Mouse (Mus musculus) CD4-positive helper T cell, adult 2 months (primary cell): ENCODE measurements around the gene Hnrnpul2.

Experiments used
- DNase-seq: peaks from one replicate; pipeline ENCODE4 v3.0.0-alpha.2; 2012; ENCODE audit warnings: low read depth, missing footprints, low spot score

Gene Hnrnpul2

DNA sequence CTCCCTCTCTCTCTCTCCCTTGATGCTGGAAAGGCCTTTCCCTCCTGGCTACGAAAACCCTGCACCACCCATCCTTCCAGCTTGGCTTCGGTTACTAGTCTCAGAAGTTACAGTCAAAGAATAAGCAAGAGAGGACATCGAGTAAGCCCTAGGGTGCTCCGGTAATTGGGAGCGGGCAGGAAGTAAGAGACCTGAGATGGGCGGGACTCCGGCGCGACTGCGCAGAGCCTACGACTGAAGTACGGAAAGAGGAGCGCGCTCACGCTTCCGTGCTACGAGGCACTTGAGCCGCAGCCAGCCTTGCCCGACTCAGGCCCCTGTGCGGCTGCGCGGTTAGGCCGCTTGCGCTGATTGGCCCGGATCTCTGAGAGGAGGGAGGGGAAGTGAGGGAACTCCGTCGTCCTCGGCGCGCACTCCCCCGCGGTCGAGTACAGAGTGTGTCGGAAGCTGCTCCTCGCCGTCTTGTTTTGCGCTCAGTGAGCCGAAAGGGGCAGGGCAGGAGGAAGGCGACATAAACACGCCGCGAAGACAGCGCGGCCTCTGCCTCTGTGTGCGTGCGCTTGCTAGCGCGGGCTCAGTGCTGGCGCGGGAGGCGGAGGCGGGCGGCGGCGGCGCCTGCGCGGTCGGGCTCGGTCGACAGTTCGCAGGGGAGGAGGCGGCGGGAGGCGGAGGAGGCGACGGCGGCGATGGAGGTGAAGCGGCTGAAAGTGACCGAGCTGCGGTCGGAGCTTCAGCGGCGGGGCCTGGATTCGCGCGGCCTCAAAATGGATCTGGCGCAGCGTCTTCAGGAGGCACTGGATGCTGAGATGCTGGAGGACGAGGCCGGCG is at the start of gene Hnrnpul2:
TSS of gene Hnrnpul2 (plus strand) at position 415 of the 828 bp plus-strand sequence.
- DNase-seq: peak; percentile 100

DNA sequence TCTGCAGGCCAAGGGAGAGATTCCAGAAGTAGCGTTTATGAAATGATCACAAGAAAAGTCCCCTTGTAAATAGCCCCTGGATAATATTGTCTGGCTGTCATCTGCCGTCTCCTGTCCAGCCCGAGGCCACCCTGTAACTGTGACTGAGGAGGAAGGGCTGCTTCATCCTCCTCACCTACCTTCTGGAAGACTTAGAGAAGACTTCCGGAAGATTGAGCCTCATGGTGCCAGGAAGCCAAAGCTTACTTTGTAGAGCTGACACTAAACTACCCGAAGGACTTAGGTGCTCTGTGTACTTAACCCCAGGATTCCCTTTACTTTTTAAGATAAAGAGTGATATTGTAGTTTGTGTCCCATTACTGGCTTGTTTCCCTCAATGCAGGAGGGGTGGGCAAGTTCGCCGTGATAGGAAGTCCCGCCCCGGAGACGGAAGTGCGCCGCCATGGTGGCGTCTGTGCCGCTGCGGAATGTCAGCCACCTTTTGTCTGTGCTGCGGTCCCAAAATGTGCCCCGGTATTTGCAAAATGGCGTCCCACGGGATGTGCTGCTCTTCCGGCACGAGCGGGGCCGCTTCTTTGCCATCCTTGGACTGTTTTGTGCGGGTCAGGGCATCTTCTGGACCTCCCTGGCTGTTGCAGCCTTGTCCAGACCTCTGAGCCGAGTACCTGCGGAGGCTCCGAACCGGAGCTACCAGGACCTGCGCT is 49.1 kb upstream of the Hnrnpul2 start, which contains the start of gene Tmem223:
TSS of gene Tmem223 (plus strand) at position 430 of the 704 bp plus-strand sequence.
- peak; percentile 90 for DNase-seq

DNA sequence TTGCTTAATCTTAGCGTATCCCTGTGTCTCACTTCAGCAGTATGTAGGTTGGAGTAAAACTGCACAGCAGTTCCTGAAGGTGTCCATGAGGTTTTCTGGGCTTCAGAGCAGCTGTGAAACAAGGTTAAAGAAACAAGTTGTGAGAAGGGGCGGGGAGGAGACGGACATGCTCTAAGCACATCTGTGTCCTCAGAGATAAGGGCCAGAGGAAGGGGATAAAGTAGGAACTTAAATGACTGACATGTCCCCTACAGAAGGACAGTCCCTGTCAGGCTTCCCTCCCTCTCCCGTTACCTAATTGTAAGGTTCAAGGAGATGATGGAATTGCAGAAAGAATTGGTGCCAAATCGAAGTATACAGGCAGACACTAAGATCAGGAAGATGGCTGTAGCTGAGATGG is 46.8 kb upstream of the Hnrnpul2 start:
- no peak for DNase-seq

DNA sequence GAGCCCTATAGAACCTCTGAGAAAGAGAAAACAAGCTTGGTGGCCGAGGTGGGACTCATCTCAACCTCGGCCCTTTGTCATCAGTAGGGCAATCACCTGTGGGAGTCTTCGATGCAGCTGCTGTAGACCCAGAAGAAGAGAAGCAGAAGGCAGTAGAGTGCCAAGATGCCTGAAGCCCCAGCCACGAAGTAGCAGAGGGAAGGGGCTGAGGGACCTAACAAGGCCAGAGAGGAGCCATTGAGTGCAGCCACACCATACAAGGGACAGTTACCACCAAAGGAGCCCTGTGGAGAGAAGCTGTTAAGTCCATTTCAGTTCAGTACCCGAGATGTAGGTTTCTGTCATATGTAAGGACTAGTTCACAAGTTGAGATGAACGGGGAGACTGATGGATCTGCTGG is 46.4 kb upstream of the Hnrnpul2 start:
- DNase-seq: no peak

- peak; percentile 96 for DNase-seq
These were observed 45.5 kb upstream of the Hnrnpul2 start, which contains the start of gene Tmem179b for GRCm38 (mm10) chr19:8774086-8774835. Tmem179b (minus strand) TSS chr19:8774467.

- DNase-seq: no peak
These were observed 44.8 kb upstream of the Hnrnpul2 start for GRCm38 (mm10) chr19:8774951-8775421.

DNA sequence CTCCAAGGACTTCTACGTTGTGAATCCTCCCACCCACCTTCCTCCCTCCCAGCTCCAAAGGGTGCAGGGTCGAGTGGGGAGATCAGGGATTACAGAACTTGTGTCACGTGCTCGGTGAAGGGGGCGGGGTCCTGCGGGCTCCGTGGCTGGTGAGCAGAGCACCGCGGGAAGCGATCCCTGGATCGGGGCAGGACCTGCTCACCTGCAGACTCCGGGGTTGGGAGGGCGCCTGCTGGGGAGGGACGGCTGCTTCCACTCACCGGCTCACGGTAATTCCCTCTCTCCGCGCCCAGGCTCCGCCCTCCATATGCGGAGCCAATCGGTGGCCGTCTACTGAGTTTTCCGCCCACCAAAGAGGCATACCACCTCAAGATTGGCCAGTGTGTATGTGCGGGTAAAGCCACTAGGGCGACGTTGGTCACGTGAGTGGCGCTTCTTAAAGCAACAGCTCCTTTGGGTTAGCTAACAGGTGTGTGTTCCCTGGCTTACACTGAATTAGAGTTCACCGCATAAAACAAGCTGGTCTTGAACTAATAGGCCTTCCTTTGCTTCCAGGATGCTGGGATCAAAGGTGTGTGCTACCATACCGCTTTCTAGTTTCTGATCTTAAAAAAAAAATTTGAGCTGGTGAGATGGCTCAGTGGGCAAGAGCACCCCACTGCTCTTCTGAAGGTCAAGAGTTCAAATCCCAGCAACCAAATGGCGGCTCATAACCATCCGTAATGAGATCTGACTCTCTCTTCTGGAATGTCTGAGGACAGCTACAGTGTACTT is 33.6 kb upstream of the Hnrnpul2 start, which contains the start of gene Taf6l:
TSS of gene Taf6l (minus strand) at position 410 of the 774 bp plus-strand sequence.
- peak; percentile 96 for DNase-seq

DNA sequence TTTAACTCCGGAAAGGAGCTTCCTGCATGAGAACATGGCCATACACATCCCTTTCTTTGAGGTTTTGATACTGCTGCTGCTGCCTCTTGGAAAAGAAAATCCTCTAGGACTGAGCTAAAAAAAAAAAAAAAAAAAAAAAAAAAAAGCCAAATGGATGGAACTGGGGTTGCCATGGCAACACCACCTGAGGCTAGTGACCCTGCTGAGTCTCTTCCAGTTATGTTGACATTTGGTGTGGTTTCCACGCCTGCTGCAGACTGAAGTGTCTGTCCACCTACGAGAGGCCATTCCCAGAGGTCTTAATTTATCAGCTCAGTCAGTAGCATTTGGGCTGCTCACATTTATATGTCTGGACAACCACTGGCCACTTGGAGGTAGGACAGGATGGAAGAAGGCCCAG is 31.3 kb upstream of the Hnrnpul2 start:
- DNase-seq: no peak

DNA sequence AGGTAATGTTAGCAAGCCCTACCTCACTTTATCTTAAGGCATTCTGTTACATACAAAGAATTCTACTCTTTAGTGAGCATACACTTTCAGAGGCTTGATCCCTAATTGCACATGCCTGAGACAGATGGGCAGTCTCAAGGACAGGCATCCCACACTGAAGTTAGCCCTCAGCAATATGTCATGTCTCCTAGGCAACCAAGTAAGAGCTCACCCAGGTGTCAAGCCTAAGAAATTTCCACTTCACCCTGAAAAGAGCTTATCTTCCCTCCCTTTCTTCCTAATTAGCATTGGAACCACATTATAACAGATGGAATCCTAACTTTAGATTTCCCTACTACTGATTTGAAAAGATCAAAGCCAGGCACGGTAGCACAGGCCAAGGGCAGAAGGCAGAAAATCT is 30.6 kb upstream of the Hnrnpul2 start:
- DNase-seq: no peak

- DNase-seq: no peak
These were observed 29.6 kb upstream of the Hnrnpul2 start for GRCm38 (mm10) chr19:8790171-8790570.

DNA sequence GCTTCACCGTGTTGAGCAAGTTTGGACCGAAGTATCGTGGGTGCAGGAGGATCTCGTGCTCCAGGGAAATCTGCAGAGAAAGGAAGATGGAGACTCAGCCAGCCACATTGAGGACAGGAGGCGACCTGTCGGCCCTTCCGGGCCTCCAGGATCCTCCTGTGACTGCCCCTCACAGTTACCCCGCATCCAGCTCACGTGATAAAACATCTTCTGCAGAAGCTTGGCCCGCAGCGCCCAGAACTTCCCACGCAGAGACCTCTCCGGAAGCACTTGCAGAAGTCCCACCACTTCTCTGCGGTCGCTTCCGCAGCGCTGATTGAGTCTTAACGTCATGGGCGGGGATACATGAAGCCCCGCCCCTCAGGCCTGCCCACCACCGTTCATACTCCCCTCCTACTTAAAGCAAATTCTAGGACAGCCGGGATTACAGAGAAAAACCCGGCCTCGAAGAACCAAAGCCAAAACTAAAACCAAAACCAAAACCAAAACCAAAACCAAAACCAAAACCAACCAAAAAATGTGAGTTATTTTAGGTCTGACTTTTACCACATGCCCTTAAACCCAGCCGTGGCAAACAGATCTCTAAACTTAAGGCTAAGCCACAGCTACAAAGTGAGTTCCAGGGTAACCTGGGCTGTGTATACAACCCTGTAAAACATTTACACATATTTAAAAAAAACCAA is 21.4 kb upstream of the Hnrnpul2 start, which contains the start of gene Polr2g:
TSS of gene Polr2g (minus strand) at position 314 of the 683 bp plus-strand sequence.
- peak; percentile 95 for DNase-seq

DNA sequence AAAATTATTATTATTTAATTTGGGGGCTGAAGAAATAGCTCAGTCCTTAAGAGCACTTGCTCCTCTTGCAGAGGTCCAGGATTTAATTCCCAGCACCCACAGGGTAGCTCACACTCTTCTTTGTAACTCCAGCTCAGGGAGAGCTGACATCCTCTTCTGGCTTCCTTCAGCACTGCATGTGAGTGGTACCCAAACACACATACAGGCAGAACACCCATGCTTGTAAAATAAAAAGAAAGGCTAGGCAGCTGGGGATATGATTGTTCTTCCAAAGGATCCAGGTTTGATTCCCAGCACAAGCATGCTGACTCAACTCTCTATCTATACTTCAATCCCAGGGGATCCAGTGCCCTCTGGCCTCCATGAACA is 20.9 kb upstream of the Hnrnpul2 start:
- peak; percentile 30 for DNase-seq

DNA sequence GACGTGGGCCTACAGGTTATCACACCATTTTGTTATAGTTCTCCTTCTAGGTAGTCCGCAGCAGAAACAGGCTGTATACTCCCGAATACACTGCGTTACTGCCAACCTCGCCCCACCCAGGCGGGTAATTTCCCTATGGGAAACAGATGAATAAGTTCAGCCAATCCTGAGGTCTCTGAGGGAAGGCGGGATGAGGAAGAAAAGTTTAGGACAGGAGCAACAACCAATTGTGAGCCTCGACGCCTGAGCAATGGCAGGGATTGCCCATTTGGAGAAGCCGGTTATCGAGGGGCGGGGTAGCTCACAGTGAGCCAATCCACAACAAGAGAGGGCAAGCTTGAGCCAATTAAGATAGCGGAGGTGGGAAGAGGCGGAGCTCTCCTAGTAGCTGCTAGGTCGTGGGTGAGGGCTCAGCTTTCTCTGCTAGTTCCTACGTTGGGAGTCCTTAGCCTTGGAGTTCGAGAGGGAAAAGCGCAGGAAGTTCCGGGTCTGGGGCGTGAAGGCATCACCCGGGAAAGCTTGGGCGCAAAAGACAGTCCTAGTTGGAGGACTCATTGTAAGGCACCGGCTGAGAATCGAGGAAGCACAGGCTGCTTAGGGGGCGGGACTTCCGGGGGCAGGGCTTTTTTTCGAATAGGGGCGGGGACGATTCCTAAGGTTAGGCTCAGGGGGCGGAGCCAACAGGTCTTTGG is 17.5 kb upstream of the Hnrnpul2 start, which contains the start of gene Zbtb3:
TSS of gene Zbtb3 (plus strand) at position 426 of the 692 bp plus-strand sequence.
- peak; percentile 97 for DNase-seq

DNA sequence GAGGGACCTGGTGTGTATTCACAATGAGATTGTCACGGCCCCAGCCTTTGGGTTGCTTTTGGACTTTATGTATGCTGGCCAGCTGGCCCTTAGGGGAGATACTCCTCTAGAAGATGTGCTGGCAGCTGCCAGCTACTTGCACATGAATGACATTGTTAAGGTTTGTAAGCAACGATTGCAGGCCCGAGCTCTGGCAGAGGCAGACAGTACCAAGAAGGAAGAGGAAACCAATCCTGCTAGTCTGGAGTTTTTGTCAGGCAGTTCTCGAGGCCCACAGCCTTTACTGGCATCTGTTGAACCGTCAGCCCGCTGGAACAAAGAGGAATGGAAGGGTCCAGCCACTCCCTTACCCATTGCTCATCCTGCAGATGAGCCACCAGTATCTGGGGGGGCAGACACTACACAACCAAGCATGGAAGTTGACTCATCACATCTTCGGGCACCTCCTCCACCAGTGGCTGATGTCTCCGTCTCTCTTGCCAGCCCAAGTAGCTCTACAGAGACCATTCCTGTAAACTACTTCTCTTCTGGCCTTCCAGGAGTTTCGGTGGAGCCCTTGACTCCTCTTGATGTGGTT is 16.5 kb upstream of the Hnrnpul2 start:
- no peak for DNase-seq

- DNase-seq: peak; percentile 11
These were observed 15.7 kb upstream of the Hnrnpul2 start for GRCm38 (mm10) chr19:8803879-8804660.

GRCm38 (mm10) chr19:8806810-8807209 is 13.0 kb upstream of the Hnrnpul2 start:
- DNase-seq: no peak

GRCm38 (mm10) chr19:8815812-8816211 is 4.0 kb upstream of the Hnrnpul2 start:
- DNase-seq: no peak

DNA sequence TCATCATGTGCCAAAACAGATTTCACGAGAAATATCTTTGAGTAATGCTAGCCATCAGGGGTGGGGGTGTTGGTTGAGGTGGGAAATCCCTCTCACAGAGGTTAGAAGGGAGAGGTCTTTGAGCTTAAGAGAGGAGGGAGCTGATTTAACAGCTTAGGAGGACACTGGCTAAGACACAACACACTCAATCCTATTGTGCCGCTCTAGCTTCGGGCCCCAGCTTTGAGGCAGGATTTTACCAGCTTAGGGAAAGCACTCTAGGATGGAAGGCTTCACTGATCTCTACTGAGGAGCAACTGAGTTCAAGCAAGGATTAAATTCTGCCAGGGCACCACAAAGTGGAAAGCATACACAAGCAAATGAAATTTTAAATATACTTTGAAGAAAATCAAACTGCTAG is 2.8 kb upstream of the Hnrnpul2 start:
- DNase-seq: no peak
